In the genomic region with DNA sequence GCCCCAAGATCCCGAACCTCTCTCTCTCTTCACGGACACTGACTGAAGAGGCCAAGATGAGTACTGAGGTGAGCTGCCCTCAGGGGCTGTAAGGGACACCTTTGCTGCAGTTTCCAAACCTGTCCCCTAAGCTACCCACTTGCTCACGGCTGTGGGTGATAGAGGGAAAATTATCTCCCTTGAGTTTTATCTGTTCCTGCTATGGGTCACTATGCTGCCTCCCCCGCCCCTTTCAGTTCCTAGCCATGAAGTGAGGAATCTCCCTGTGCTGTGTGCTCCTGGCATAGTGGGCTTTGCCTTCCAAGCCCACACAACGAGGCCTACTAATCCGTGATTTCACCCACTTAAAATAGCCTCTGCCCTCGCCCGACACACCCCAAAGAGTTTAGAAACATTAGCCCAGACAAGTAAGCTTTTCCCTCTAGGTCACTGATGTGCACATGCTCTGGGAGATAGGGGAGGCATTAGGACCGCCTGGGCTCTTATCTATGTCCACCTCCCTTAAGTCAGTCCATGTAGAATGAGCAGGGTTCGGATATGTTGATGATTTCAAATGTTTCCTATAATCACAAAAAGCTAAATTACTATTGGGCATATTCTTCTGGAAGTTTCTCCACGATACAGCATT, we compare ENCODE assay signal across 20 mouse cellular contexts. TPM values are rescaled to one million over a fixed set of nuclear protein-coding genes. Genes with fewer than 3 reads are reported as not detected.
DNase-seq lines count a peak whose midpoint lies in the region; ATAC-seq and TF ChIP-seq lines count a peak whose summit lies in the region.
"Had no signal": no experiment of that assay in that cellular context is flagged by ENCODE, and none has a peak within 500 bp of the region (broad histone marks: within the 10 kb centered on the region; RNA-seq: fewer than 3 reads in every experiment).

No protein-coding gene starts in this region.

- ATAC-seq in liver, embryonic 13.5 days (ENCODE audit: low read depth) = peak; percentile 95
- ATAC-seq in forebrain, embryonic 11.5 days (replicated peaks; ENCODE audit: low FRiP score) = no peak
- ATAC-seq in hindbrain, embryonic 16.5 days = no peak
- ATAC-seq: activated CD4-positive, CD25-positive, alpha-beta regulatory T cell, adult 4 months; forebrain, embryonic 16.5 days; intestine, embryonic 15.5 days; lung, postnatal 0 days had no signal

- intact Hi-C loops in gastrocnemius, adult 2 months (cut with DNase I) = no loop called here
- intact Hi-C loops in gastrocnemius, postnatal 36 days (cut with DNase I) = no loop called here

- no peaks in the 10 kb centered on the region for H3K9me3 ChIP-seq in liver, embryonic 13.5 days (replicated peaks)
- no peaks in the 10 kb centered on the region for H3K9me3 ChIP-seq in forebrain, embryonic 11.5 days (ENCODE audit: control insufficient read depth, low read length)
- H3K9me3 ChIP-seq in hindbrain, embryonic 16.5 days (ENCODE audit: control insufficient read depth, low read length) = no peaks in the 10 kb centered on the region
- H3K9me3 ChIP-seq: embryonic facial prominence, embryonic 15.5 days; heart, embryonic 10.5 days; intestine, embryonic 15.5 days; limb, embryonic 12.5 days; stomach, embryonic 15.5 days had no signal

- peak overlapping the region; percentile 20; the same call in 1 of the 2 replicates for H3K27ac ChIP-seq in gastrocnemius, adult 2 months
- 0 out of 2 replicates have a peak overlapping the region, but pooled peaks have one; percentile 0 for H3K27ac ChIP-seq in spleen, adult 2 months (ENCODE audit: insufficient read depth, low read length)
- H3K27ac ChIP-seq in liver, embryonic 13.5 days = peak overlapping the region; percentile 69
- no peak overlapping the region for H3K27ac ChIP-seq in forebrain, embryonic 11.5 days (ENCODE audit: low read depth, low read length)
- H3K27ac ChIP-seq in hindbrain, embryonic 16.5 days (ENCODE audit: low read depth, low read length) = no peak overlapping the region
- H3K27ac ChIP-seq: embryonic facial prominence, embryonic 15.5 days; heart, embryonic 10.5 days; intestine, embryonic 15.5 days; left cerebral cortex, adult 2 months; limb, embryonic 12.5 days; stomach, embryonic 15.5 days had no signal

- TF ChIP-seq CTCF in gastrocnemius, adult 2 months (IDR thresholded peaks at IDR 0.05) = no peak
- no peak for TF ChIP-seq CTCF in spleen, adult 2 months (IDR thresholded peaks at IDR 0.05; ENCODE audit: extremely low read depth, insufficient read depth, insufficient read length, insufficient replicate concordance)

- no peaks in the 10 kb centered on the region for H3K36me3 ChIP-seq in spleen, adult 2 months (ENCODE audit: control insufficient read depth, insufficient read depth, low read length)
- peaks cover 26% of the 10 kb centered on the region for H3K36me3 ChIP-seq in liver, embryonic 13.5 days
- no peaks in the 10 kb centered on the region for H3K36me3 ChIP-seq in forebrain, embryonic 11.5 days (ENCODE audit: control insufficient read depth, insufficient read depth, low read length)
- H3K36me3 ChIP-seq in hindbrain, embryonic 16.5 days (ENCODE audit: control insufficient read depth, insufficient read depth, low read length) = no peaks in the 10 kb centered on the region
- H3K36me3 ChIP-seq: embryonic facial prominence, embryonic 15.5 days; stomach, embryonic 15.5 days had no signal

- no peaks in the 10 kb centered on the region for H3K27me3 ChIP-seq in spleen, adult 2 months (ENCODE audit: control insufficient read depth, insufficient read depth, low read length)
- no peaks in the 10 kb centered on the region for H3K27me3 ChIP-seq in liver, embryonic 13.5 days
- no peaks in the 10 kb centered on the region for H3K27me3 ChIP-seq in forebrain, embryonic 11.5 days (ENCODE audit: control insufficient read depth, insufficient read depth, low read length)
- no peaks in the 10 kb centered on the region for H3K27me3 ChIP-seq in hindbrain, embryonic 16.5 days (replicated peaks; ENCODE audit: control insufficient read depth, insufficient read depth, low read length)
- H3K27me3 ChIP-seq: embryonic facial prominence, embryonic 15.5 days; intestine, embryonic 15.5 days; limb, embryonic 12.5 days; stomach, embryonic 15.5 days had no signal

- TF ChIP-seq POLR2A in spleen, adult 2 months (IDR thresholded peaks at IDR 0.05; ENCODE audit: low read depth, low read length) = no peak

- no peak for DNase-seq in gastrocnemius, adult 2 months
- no peak for DNase-seq in gastrocnemius, postnatal 36 days
- no peak for DNase-seq in spleen, adult 2 months (ENCODE audit: low read depth in 1 of 2, low spot score in 2 of 2)
- no peak for DNase-seq in spleen, adult 18-20 months
- DNase-seq in liver, embryonic 13.5 days = peak; percentile 49
- DNase-seq in lung, postnatal 4 days = no peak
- no peak for DNase-seq in forebrain, embryonic 11.5 days (ENCODE audit: low spot score)
- DNase-seq: cerebellum, adult 18-20 months; thymus, postnatal 25 days had no signal

- H3K9ac ChIP-seq in liver, embryonic 13.5 days = peak overlapping the region; percentile 51
- no peak overlapping the region for H3K9ac ChIP-seq in forebrain, embryonic 11.5 days (ENCODE audit: low read length)
- no peak overlapping the region for H3K9ac ChIP-seq in hindbrain, embryonic 16.5 days (ENCODE audit: low read depth, low read length)
- H3K9ac ChIP-seq: embryonic facial prominence, embryonic 15.5 days; intestine, embryonic 15.5 days; limb, embryonic 12.5 days; stomach, embryonic 15.5 days had no signal

- WGBS in spleen, adult 2 months = 86% methylated on average over 11 of the region's 11 CpGs
- 50% methylated on average over 11 of the region's 11 CpGs for WGBS in liver, embryonic 13.5 days (ENCODE audit: insufficient replicate concordance)
- WGBS in forebrain, embryonic 11.5 days = 90% methylated on average over 11 of the region's 11 CpGs
- WGBS in hindbrain, embryonic 16.5 days = 92% methylated on average over 11 of the region's 11 CpGs

- peak overlapping the region; percentile 34 for H3K4me3 ChIP-seq in gastrocnemius, adult 2 months
- no peak overlapping the region for H3K4me3 ChIP-seq in spleen, adult 2 months (ENCODE audit: extremely low read depth, insufficient read depth, insufficient read length)
- 0 out of 2 replicates have a peak overlapping the region, but pooled peaks have one; percentile 9 for H3K4me3 ChIP-seq in liver, embryonic 13.5 days (replicated peaks)
- no peak overlapping the region for H3K4me3 ChIP-seq in forebrain, embryonic 11.5 days (ENCODE audit: low read depth, low read length)
- H3K4me3 ChIP-seq in hindbrain, embryonic 16.5 days (ENCODE audit: low read length) = no peak overlapping the region
- H3K4me3 ChIP-seq: embryonic facial prominence, embryonic 15.5 days; heart, embryonic 10.5 days; intestine, embryonic 15.5 days; left cerebral cortex, adult 2 months; limb, embryonic 12.5 days; stomach, embryonic 15.5 days had no signal

- H3K4me2 ChIP-seq in liver, embryonic 13.5 days = peak overlapping the region; percentile 53
- no peak overlapping the region for H3K4me2 ChIP-seq in forebrain, embryonic 11.5 days (ENCODE audit: low read depth, low read length, severe bottlenecking)
- H3K4me2 ChIP-seq in hindbrain, embryonic 16.5 days (ENCODE audit: low read length) = no peak overlapping the region
- H3K4me2 ChIP-seq: embryonic facial prominence, embryonic 15.5 days; intestine, embryonic 15.5 days; limb, embryonic 12.5 days; midbrain, embryonic 11.5 days; stomach, embryonic 15.5 days had no signal

- no peaks in the 10 kb centered on the region; the same call in 1 of the 2 replicates for H3K4me1 ChIP-seq in spleen, adult 2 months (ENCODE audit: control insufficient read depth, insufficient read depth, insufficient read length)
- peaks cover 27% of the 10 kb centered on the region for H3K4me1 ChIP-seq in liver, embryonic 13.5 days (replicated peaks)
- H3K4me1 ChIP-seq in forebrain, embryonic 11.5 days (replicated peaks; ENCODE audit: control insufficient read depth, insufficient read depth, low read length) = no peaks in the 10 kb centered on the region
- no peaks in the 10 kb centered on the region for H3K4me1 ChIP-seq in hindbrain, embryonic 16.5 days (ENCODE audit: control insufficient read depth, insufficient read depth, low read depth, low read length)
- H3K4me1 ChIP-seq: embryonic facial prominence, embryonic 15.5 days; heart, embryonic 10.5 days; intestine, embryonic 15.5 days; limb, embryonic 12.5 days; stomach, embryonic 15.5 days had no signal

RNA-seq across cellular contexts. Expression of gene Blvra, which starts 10.2 kb away (rescaled TPM):
- total RNA-seq in gastrocnemius, adult 2 months (2021) = 10 to 100 TPM; 11.7 to 12.3 TPM
- 10 to 100 TPM; 11.6 to 11.7 TPM for total RNA-seq in gastrocnemius, postnatal 36 days (2021)
- 7.3 and 11.3 TPM in 2 replicates for polyA plus RNA-seq in spleen, adult 2 months (2012; rRNA removed)
- polyA plus RNA-seq in liver, embryonic 13.5 days (2015; fragmentation: Nextera tagmentation; extraction: Ambion mirVana) = 71.8 and 72.2 TPM in 2 replicates
- polyA plus RNA-seq in forebrain, embryonic 11.5 days (2014; fragmentation: Nextera tagmentation; extraction: Ambion mirVana) = 15.2 and 20.3 TPM in 2 replicates
- 30.4 and 30.9 TPM in 2 replicates for polyA plus RNA-seq in hindbrain, embryonic 16.5 days (2015; fragmentation: Nextera tagmentation; extraction: Ambion mirVana)

RNA-seq across cellular contexts. Expression of gene Ncaph, which starts 53.0 kb away (rescaled TPM):
- total RNA-seq in gastrocnemius, adult 2 months (2021) = 1 to 10 TPM in 1 of 2 experiments, under 1 TPM in 1; 0.75 to 1.4 TPM
- total RNA-seq in gastrocnemius, postnatal 36 days (2021) = 1 to 10 TPM; 1.5 to 1.8 TPM
- polyA plus RNA-seq in spleen, adult 2 months (2012; rRNA removed) = 2.5 and 2.8 TPM in 2 replicates
- polyA plus RNA-seq in liver, embryonic 13.5 days (2015; fragmentation: Nextera tagmentation; extraction: Ambion mirVana) = 59.3 and 74.5 TPM in 2 replicates
- polyA plus RNA-seq in forebrain, embryonic 11.5 days (2014; fragmentation: Nextera tagmentation; extraction: Ambion mirVana) = 130 and 132 TPM in 2 replicates
- polyA plus RNA-seq in hindbrain, embryonic 16.5 days (2015; fragmentation: Nextera tagmentation; extraction: Ambion mirVana) = 14.5 and 19.8 TPM in 2 replicates

Comparison
In these comparisons a context has a peak if more than half of its experiments do, and no peak if none do; other contexts are left out.
1. H3K27ac ChIP-seq: peak in gastrocnemius, adult 2 months (single experiment), spleen, adult 2 months (single experiment) and liver, embryonic 13.5 days (single experiment); none in forebrain, embryonic 11.5 days (single experiment) and hindbrain, embryonic 16.5 days (single experiment).
2. H3K4me3 ChIP-seq: peak in gastrocnemius, adult 2 months (single experiment) and liver, embryonic 13.5 days (single experiment); none in spleen, adult 2 months (single experiment), forebrain, embryonic 11.5 days (single experiment) and hindbrain, embryonic 16.5 days (single experiment).